Mouse (Mus musculus) liver, embryonic 16.5 days (tissue): ENCODE measurements around the gene Scamp5. TPM values are rescaled to one million over a fixed set of nuclear protein-coding genes. Genes with fewer than 3 reads are reported as not detected.

Experiments
- ATAC-seq: fragments of 200-750 bp; cut with Nextera tagmentation; 2 replicates; pipeline ENCODE4 v1.8.0; 2017; ENCODE audit warnings: low read depth, mild to moderate bottlenecking, moderate number of reproducible peaks, moderate library complexity
- H3K27ac ChIP-seq: fragments of 300-500 bp; sonication (generic); 2 replicates; pipeline ENCODE4 v1.5.1; 2014; ENCODE audit warnings: mild to moderate bottlenecking, low read length
- H3K27me3 ChIP-seq: fragments of 300-500 bp; sonication (generic); 2 replicates; pipeline ENCODE4 v1.6.1; 2014; ENCODE audit warnings: low read depth, low read length, mixed read lengths; ENCODE audit not compliant: control insufficient read depth, insufficient read depth
- H3K36me3 ChIP-seq: fragments of 300-500 bp; sonication (generic); 2 replicates; pipeline ENCODE4 v1.6.1; 2014; ENCODE audit warnings: mild to moderate bottlenecking; ENCODE audit not compliant: control insufficient read depth, insufficient read depth
- H3K4me1 ChIP-seq: fragments of 300-500 bp; sonication (generic); 2 replicates; pipeline ENCODE4 v1.6.1; 2014; ENCODE audit warnings: low read depth, low read length, mixed read lengths; ENCODE audit not compliant: control insufficient read depth
- H3K4me2 ChIP-seq: fragments of 300-500 bp; sonication (generic); 2 replicates; pipeline ENCODE4 v1.6.1; 2014; ENCODE audit warnings: low read depth, low read length, mixed read lengths
- H3K4me3 ChIP-seq: fragments of 300-500 bp; sonication (generic); 2 replicates; pipeline ENCODE4 v1.5.1; 2014; ENCODE audit warnings: low read depth, mild to moderate bottlenecking, low read length
- H3K9ac ChIP-seq: fragments of 300-500 bp; sonication (generic); 2 replicates; pipeline ENCODE4 v1.6.1; 2014; ENCODE audit warnings: low read depth, low read length
- H3K9me3 ChIP-seq: fragments of 300-500 bp; sonication (generic); replicated peaks from 2 replicates; pipeline ENCODE4 v1.6.1; 2016; ENCODE audit warnings: low read length; ENCODE audit not compliant: control insufficient read depth
- WGBS: fragments of 180-500 bp; shearing (Covaris S2); extraction: QIAGEN DNeasy Blood & Tissue Kit; methylation state at CpG from one replicate; pipeline ENCODE4 v1.1.7; 2014; ENCODE audit not compliant: insufficient replicate concordance; 5-methylcytosine and 5-hydroxymethylcytosine counted together
- polyA plus RNA-seq: library from polyadenylated mRNA; unstranded; fragments of >200 nt; fragmentation: Nextera tagmentation; extraction: Ambion mirVana; gene quantifications from 2 replicates; pipeline ENCODE4 v1.2.1, GENCODE M21; 2015

The Scamp5 gene
- polyA plus RNA-seq, 1 experiment from 2014 or later = 7.8 TPM

DNA sequence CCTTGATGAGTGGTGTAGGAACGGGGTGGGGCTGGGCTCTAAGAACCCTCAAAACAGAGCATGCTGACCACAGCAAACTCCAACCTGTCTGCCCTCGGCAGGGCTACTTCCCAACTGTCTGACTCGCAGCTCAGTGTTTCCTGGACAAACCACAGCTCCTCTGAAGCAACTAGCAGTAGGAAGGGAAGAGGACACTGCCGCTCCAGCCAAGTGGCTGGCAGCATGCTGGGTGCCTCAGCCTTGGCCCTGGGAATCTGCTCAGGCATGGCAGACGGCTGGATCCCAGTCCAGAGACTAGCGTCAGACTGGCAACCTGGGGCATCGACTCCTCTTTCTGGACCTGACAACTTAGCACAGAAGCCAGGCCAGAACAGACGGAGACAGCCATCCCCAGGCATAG lies 50.5 kb downstream of the Scamp5 start:
- no peak overlapping the region for H3K4me3 ChIP-seq
- H3K4me2 ChIP-seq = no peak overlapping the region
- no peak for ATAC-seq
- peaks cover 18% of the 10 kb centered on the region for H3K4me1 ChIP-seq
- no peaks in the 10 kb centered on the region for H3K36me3 ChIP-seq
- H3K9ac ChIP-seq = no peak overlapping the region
- H3K27ac ChIP-seq = no peak overlapping the region
- H3K27me3 ChIP-seq = no peaks in the 10 kb centered on the region
- WGBS = 49% methylated on average over 8 of the region's 8 CpGs
- H3K9me3 ChIP-seq = no peaks in the 10 kb centered on the region

DNA sequence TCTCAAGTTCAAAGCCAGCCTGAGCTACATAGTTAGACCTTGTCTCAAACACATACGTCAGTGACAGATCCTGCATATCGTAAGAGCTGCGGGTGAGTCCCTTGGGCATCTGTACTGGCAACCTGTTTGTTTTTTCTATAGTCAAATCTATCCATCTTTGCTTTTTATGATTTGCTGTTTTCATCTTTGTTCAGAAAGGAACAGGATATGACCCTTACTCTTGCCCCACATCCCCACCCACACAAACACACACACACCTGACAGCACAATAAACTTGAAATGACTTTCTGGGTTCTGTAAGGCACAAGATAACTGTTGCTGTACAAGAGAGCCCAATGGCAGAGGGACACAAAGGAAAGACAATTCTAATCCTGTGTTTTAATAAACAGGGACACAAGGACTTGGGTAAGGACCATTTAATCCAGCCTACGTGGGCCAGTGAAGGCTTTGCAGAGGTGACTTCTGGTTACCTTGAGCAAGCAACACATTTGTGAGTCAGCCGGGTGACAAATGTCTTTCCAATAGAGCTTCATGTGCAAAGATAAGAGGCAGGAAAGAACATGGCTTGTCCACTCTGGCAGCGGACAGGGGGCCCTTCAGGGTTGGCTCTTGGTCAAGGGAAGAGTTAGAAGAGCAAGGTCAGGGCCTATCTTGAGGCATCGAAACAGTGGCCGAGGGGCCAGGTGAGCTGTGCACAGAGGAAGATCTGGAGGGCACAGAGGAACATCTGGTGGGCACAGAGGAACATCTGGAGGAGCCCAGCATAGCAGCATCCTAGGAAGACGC lies 60.5 kb downstream of the Scamp5 start:
- H3K4me3 ChIP-seq = no peak overlapping the region
- H3K4me1 ChIP-seq = no peaks in the 10 kb centered on the region
- H3K9me3 ChIP-seq = no peaks in the 10 kb centered on the region
- 71% methylated on average over 9 of the region's 9 CpGs for WGBS
- ATAC-seq = no peak
- H3K27ac ChIP-seq = no peak overlapping the region
- no peak overlapping the region for H3K4me2 ChIP-seq
- no peaks in the 10 kb centered on the region for H3K27me3 ChIP-seq
- no peak overlapping the region for H3K9ac ChIP-seq
- H3K36me3 ChIP-seq = no peaks in the 10 kb centered on the region

DNA sequence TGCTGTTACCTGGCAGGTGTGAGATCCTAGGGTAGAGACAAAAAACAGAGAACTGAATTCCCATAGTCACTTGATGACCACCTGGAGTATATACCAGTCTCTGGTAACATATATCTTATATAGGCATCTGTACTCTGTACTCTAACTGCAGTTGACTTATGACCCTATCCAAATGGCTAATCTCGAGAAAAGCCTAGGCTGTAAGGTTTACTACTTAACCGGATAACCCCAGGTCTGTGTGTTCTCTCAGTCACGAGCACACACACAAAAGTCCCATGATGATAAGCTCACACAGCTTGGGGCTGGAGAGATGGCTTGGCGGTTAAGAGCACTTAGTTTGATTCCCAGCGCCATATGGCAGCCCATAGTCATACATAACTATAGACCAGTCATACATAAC lies 61.5 kb downstream of the Scamp5 start:
- 65% methylated on average over 5 of the region's 5 CpGs for WGBS
- no peak for ATAC-seq
- no peak overlapping the region for H3K4me2 ChIP-seq
- no peaks in the 10 kb centered on the region for H3K9me3 ChIP-seq
- no peak overlapping the region for H3K9ac ChIP-seq
- H3K4me1 ChIP-seq = no peaks in the 10 kb centered on the region
- H3K4me3 ChIP-seq = no peak overlapping the region
- no peaks in the 10 kb centered on the region for H3K36me3 ChIP-seq
- no peak overlapping the region for H3K27ac ChIP-seq
- H3K27me3 ChIP-seq = no peaks in the 10 kb centered on the region

DNA sequence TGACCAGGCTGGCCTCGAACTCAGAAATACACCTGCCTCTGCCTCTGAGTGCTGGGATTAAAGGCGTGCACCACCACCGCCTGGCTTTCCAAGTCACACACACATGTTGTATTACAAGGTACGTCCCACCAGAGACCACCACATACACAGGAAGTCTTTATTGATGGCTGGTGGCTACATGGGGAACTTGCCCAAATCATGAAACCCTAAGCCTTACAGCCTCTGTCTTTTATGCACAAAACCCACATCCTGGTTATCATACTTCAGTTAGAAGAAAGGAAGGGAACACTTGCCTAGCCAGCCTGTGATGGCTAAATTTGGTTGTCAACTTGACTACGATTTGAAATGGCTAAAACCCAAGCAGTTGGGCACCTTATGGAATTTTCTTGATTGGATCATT lies 63.8 kb downstream of the Scamp5 start:
- H3K27me3 ChIP-seq = no peaks in the 10 kb centered on the region
- no peaks in the 10 kb centered on the region for H3K4me1 ChIP-seq
- H3K4me3 ChIP-seq = no peak overlapping the region
- no peaks in the 10 kb centered on the region for H3K36me3 ChIP-seq
- H3K4me2 ChIP-seq = no peak overlapping the region
- no peak overlapping the region for H3K27ac ChIP-seq
- WGBS = 39% methylated on average over 5 of the region's 5 CpGs
- no peak for ATAC-seq
- no peak overlapping the region for H3K9ac ChIP-seq
- H3K9me3 ChIP-seq = no peaks in the 10 kb centered on the region

DNA sequence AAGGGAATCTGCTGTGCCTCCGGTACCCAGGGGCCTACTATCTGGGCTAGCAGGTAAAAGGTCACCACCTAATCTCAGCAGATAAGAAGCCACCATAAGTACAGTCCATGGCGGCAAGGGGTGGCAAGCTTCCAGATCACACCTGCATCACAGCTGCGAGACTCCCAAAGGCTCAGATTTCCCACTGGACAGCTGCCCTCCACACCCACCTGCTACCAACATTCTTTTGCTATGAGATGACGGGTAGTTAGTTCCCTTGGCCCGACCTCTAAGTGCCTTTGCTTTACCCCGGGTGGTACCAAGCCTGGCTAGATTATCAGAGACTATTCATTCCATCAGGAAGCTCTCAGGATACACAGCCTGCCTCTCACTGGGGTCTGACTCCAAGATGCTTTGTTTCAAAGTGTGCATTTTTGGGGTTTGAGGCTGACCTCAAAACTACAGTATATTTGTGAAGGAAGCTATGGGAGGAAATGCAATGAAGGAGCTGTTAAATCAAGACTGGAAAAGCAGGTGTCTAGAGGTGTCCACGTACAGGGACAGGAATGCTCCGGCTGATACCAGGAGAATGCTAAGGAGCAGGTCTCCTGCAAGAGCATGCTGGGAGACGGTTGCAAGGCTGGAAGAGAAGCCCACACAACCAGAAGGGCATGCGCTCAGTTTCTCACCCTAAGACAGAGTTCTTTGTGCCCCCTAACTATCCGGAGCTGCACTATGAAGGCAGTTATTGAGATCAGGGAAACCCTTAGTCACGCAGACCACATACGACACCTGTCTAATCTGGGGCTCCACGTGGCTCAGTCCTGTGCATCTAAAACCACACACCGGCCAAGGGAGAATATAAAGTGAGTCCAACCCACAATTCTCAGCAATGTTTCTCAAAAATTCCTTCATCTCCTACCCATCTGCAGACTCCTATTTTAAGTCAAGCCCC lies 65.3 kb downstream of the Scamp5 start:
- no peak for ATAC-seq
- Histone ChIP-seq H3K9ac (no peak overlapping the region), H3K4me1 (no peaks in the 10 kb centered on the region), H3K27me3 (no peaks in the 10 kb centered on the region), H3K36me3 (no peaks in the 10 kb centered on the region), H3K4me2 (no peak overlapping the region), H3K27ac (no peak overlapping the region), H3K9me3 (no peaks in the 10 kb centered on the region; the same call in 1 of the 2 replicates), H3K4me3 (no peak overlapping the region)
- WGBS = 52% methylated on average over 15 of the region's 15 CpGs

DNA sequence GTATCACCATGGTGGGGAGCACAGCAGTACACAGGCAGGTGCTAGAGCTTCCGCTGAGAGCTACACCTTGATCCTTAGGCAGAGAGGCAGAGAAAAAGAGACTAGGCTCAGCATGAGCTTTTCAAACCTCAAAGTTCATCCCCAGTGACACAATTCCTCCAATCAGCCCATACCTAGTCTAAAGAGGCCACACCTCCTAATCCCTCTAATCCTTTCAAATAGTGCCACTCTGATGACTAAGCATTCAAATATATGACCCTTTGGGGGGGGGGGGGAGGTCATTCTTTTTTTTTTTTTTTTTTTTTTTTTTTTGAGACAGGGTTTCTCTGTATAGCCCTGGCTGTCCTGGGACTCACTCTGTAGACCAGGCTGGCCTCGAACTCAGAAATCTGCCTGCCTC lies 69.1 kb downstream of the Scamp5 start:
- Histone ChIP-seq H3K27me3 (no peaks in the 10 kb centered on the region), H3K4me3 (no peak overlapping the region), H3K27ac (no peak overlapping the region), H3K4me1 (no peaks in the 10 kb centered on the region), H3K36me3 (no peaks in the 10 kb centered on the region), H3K4me2 (no peak overlapping the region), H3K9ac (no peak overlapping the region), H3K9me3 (no peaks in the 10 kb centered on the region; the same call in 1 of the 2 replicates)
- no peak for ATAC-seq
- WGBS = 74% methylated on average over 2 of the region's 2 CpGs

DNA sequence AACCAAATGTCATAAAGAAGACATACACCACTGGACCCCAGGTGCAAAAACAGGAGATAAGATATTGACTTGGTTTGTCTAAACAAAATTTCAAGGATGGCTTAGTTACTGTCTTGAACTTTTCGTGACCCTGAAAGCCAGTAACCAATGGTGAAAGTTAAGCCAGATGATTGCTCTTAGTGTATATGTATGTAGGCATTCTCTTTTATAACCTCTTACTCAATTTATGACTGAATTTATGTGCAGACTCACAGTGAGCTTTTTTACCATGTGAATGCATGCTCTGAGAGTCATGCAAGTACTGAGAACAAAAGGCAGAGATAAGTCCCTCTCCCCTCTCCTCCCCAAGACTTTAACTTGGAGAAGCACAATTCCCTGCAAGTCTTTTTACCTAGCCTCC lies 75.0 kb downstream of the Scamp5 start:
- WGBS = 49% methylated on average over 1 of the region's 1 CpGs

More for the DNA sequence above, 75.0 kb downstream of the Scamp5 start:
- H3K4me2 ChIP-seq = no peak overlapping the region
- no peak for ATAC-seq
- H3K4me3 ChIP-seq = no peak overlapping the region
- no peaks in the 10 kb centered on the region for H3K4me1 ChIP-seq
- H3K9me3 ChIP-seq = no peaks in the 10 kb centered on the region
- H3K36me3 ChIP-seq = no peaks in the 10 kb centered on the region
- no peak overlapping the region for H3K27ac ChIP-seq
- no peaks in the 10 kb centered on the region for H3K27me3 ChIP-seq
- no peak overlapping the region for H3K9ac ChIP-seq
